Mouse (Mus musculus) olfactory bulb, adult 2 months (tissue): ENCODE measurements around the gene Olfr66.

Source experiments
- CTCF ChIP-seq: fragments of 200-500 bp; IDR thresholded peaks from 2 replicates; pipeline ENCODE4 v1.5.1; 2012; ENCODE audit warnings: low read depth, mild to moderate bottlenecking, low read length, moderate library complexity; ENCODE audit not compliant: insufficient read depth
- POLR2A ChIP-seq: fragments of 200-500 bp; IDR thresholded peaks from 2 replicates; pipeline ENCODE4 v1.6.1; 2012; ENCODE audit warnings: mild to moderate bottlenecking, low read depth, low read length, moderate library complexity; ENCODE audit not compliant: insufficient read depth

DNA sequence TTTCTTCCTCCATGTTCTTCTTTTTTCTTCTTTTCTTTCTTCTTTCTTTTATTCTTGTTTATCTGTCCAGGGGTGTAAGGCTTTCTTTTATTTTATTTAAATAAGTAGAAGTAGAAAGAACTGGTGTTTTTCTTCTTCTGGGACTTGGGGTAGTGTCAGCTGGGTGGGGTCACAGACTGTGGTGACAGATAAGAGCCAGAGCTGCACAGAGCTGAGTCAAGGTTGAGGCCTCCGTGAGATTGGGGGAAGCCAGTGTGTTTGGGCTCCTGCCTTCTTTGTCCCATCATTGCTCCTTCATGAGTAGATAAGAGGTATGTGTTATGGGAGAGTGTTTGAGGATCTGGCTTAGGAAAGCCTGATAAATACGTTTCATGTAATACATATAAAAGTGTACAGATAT lies 27.0 kb downstream of the Olfr66 start:
- TF ChIP-seq CTCF = no peak
- TF ChIP-seq POLR2A = no peak
